Mouse (Mus musculus): ENCODE measurements around the gene Limk1. TPM values are rescaled to one million over a fixed set of nuclear protein-coding genes. Genes with fewer than 3 reads are reported as not detected.

Limk1 gene
- 10 to 100 TPM; 17.6 to 25.3 TPM for polyA plus RNA-seq (2017; shearing (Covaris generic))

GRCm38 (mm10) chr5:134688086-134688717 lies at the start of gene Limk1:
Limk1 (minus strand) TSS chr5:134688598.

DNA sequence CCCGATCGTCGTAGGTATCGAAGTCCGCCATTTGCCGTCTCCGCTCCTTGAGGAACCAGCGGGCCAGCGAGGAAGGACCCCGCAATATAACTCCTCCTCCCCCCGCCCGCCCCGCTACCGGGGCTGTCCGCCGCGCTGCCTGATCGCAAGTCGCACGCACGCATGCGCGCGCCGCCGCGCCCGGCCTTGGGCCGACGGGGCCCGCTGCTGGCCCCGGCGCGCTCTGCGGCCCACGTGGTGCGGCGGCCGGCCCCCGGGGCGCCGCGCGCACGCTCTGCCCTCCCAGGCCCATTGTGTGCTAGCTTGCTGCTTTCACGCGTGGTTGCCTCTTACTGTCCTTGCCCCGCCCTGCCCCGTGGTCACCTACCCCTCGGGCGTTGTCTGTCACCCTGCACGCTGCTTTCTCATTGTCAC lies 49.1 kb downstream of the Limk1 start, which contains the start of gene Eif4h:
Eif4h (minus strand) TSS at position 222 of the 414 bp plus-strand sequence.

GRCm38 (mm10) chr5:134614802-134615201 lies 73.6 kb downstream of the Limk1 start, which contains the start of gene Lat2:
Lat2 (minus strand) TSS chr5:134615025.

Other genes starting within 250 kb of the Limk1 start
- gene Gtf2ird1, start 231.9 kb downstream of the Limk1 start, polyA plus RNA-seq (2017; shearing (Covaris generic)): 10 to 100 TPM; 11.0 to 21.5 TPM
- gene Clip2, start 136.2 kb downstream of the Limk1 start, polyA plus RNA-seq (2017; shearing (Covaris generic)): 1 to 10 TPM in 1 of 2 experiments, under 1 TPM in 1; 0.32 to 1.2 TPM
- under 1 TPM in 1 of 2 experiments, not detected in 1; 0.14 TPM for gene Syna, start 128.4 kb downstream of the Limk1 start, polyA plus RNA-seq (2017; shearing (Covaris generic))
- gene Rfc2, start 107.2 kb downstream of the Limk1 start, polyA plus RNA-seq (2017; shearing (Covaris generic)): 100 to 1,000 TPM; 172 to 181 TPM
- 1 to 10 TPM; 3.4 to 7.5 TPM for gene Lat2, start 73.6 kb downstream of the Limk1 start, polyA plus RNA-seq (2017; shearing (Covaris generic))
- gene Eif4h, start 49.1 kb downstream of the Limk1 start, polyA plus RNA-seq (2017; shearing (Covaris generic)): 100 to 1,000 TPM; 261 to 284 TPM
- under 1 TPM; 0.17 to 0.26 TPM for gene Eln, start 58.7 kb upstream of the Limk1 start, polyA plus RNA-seq (2017; shearing (Covaris generic))
- not detected for gene Tmem270, start 218.1 kb upstream of the Limk1 start, polyA plus RNA-seq (2017; shearing (Covaris generic))
- gene Cldn13, start 226.9 kb upstream of the Limk1 start, polyA plus RNA-seq (2017; shearing (Covaris generic)): 1 to 10 TPM; 1.2 to 2.7 TPM
- gene Mettl27, start 243.8 kb upstream of the Limk1 start, polyA plus RNA-seq (2017; shearing (Covaris generic)): 10 to 100 TPM; 11.0 to 18.6 TPM